Mouse (Mus musculus) midbrain, embryonic 16.5 days (tissue): ENCODE results near the gene Tigd3. TPM values are rescaled to one million over a fixed set of nuclear protein-coding genes. Genes with fewer than 3 reads are reported as not detected.
A peak's percentile ranks its signal among the peaks of the same experiment; 100 is the strongest.

Source experiments
- ATAC-seq: fragments of 200-750 bp; cut with Nextera tagmentation; 2 replicates; pipeline ENCODE4 v1.8.0; 2017; ENCODE audit warnings: moderate TSS enrichment
- H3K27ac ChIP-seq: fragments of 300-500 bp; sonication (generic); 2 replicates; pipeline ENCODE4 v1.5.1; 2014; ENCODE audit warnings: mild to moderate bottlenecking, low read length, mixed read lengths
- H3K27me3 ChIP-seq: fragments of 300-500 bp; sonication (generic); 2 replicates; pipeline ENCODE4 v1.6.1; 2014; ENCODE audit warnings: low read depth, low read length, mixed read lengths; ENCODE audit not compliant: control insufficient read depth, insufficient read depth
- H3K36me3 ChIP-seq: fragments of 300-500 bp; sonication (generic); 2 replicates; pipeline ENCODE4 v1.6.1; 2014; ENCODE audit warnings: mild to moderate bottlenecking, low read length, moderate library complexity, mixed read lengths; ENCODE audit not compliant: control insufficient read depth, insufficient read depth
- H3K4me1 ChIP-seq: fragments of 300-500 bp; sonication (generic); 2 replicates; pipeline ENCODE4 v1.6.1; 2014; ENCODE audit warnings: mild to moderate bottlenecking, low read length, mixed read lengths; ENCODE audit not compliant: control insufficient read depth, insufficient read depth
- H3K4me2 ChIP-seq: fragments of 300-500 bp; sonication (generic); 2 replicates; pipeline ENCODE4 v1.6.1; 2014; ENCODE audit warnings: mild to moderate bottlenecking, low read length, mixed read lengths
- H3K4me3 ChIP-seq: fragments of 300-500 bp; sonication (generic); 2 replicates; pipeline ENCODE4 v1.5.1; 2014; ENCODE audit warnings: low read depth, mild to moderate bottlenecking, low read length, moderate library complexity, mixed read lengths
- H3K9ac ChIP-seq: fragments of 300-500 bp; sonication (generic); 2 replicates; pipeline ENCODE4 v1.6.1; 2014; ENCODE audit warnings: low read depth, low read length, mixed read lengths
- H3K9me3 ChIP-seq: fragments of 300-500 bp; sonication (generic); replicated peaks from 2 replicates; pipeline ENCODE4 v1.6.1; 2014; ENCODE audit warnings: mild to moderate bottlenecking, low read length, mixed read lengths; ENCODE audit not compliant: control insufficient read depth, poor library complexity, severe bottlenecking
- WGBS: fragments of 180-500 bp; shearing (Covaris S2); extraction: QIAGEN DNeasy Blood & Tissue Kit; methylation state at CpG from one replicate; pipeline ENCODE4 v1.1.7; 2014; 5-methylcytosine and 5-hydroxymethylcytosine counted together
- polyA plus RNA-seq: library from polyadenylated mRNA; unstranded; fragments of >200 nt; fragmentation: Nextera tagmentation; extraction: Ambion mirVana; gene quantifications from 2 replicates; pipeline ENCODE4 v1.2.1, GENCODE M21; 2015

The Tigd3 gene
- polyA plus RNA-seq, 1 experiment from 2014 or later: 13.4 TPM

DNA sequence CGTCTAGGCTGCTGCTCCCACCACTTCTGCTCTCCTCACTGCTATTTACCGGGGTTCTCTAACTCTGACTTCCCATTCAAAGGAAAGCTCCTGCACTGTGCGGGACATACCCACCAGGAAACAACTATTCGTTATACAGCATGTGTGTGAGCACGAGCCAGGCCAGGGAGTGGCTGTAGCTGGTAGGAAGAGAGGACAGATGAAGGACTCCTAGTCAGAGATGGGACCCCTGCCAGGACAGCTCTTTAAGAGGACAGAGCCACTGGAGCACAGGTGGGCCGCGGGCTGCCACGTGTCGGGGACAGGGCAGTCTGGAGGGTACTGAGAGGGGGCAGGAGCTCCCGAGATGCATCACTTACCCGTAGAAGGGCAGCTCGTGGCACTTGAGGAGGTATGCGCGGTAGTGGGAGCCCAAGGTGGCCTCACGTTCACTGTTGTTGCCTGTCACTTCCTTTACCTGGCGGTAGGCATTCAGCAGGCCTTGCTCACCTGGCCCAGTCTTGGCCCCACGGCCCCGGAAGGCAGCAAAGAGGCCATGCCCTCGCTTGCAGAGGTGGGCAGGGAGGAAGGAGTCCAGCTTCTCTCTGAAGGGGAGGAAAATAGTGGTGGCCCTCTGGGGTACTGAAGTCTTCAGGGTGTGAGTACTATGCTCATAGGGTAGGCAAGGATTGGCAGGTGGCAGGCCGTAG lies 29.1 kb downstream of the Tigd3 start:
- H3K4me1 ChIP-seq: no peaks in the 10 kb centered on the region
- H3K9me3 ChIP-seq: no peaks in the 10 kb centered on the region
- no peak overlapping the region for H3K4me3 ChIP-seq
- 95% methylated on average over 20 of the region's 20 CpGs for WGBS
- H3K9ac ChIP-seq: no peak overlapping the region
- H3K27me3 ChIP-seq: no peaks in the 10 kb centered on the region
- no peak for ATAC-seq
- no peak overlapping the region for H3K4me2 ChIP-seq
- H3K36me3 ChIP-seq: peaks cover 38% of the 10 kb centered on the region
- no peak overlapping the region for H3K27ac ChIP-seq

DNA sequence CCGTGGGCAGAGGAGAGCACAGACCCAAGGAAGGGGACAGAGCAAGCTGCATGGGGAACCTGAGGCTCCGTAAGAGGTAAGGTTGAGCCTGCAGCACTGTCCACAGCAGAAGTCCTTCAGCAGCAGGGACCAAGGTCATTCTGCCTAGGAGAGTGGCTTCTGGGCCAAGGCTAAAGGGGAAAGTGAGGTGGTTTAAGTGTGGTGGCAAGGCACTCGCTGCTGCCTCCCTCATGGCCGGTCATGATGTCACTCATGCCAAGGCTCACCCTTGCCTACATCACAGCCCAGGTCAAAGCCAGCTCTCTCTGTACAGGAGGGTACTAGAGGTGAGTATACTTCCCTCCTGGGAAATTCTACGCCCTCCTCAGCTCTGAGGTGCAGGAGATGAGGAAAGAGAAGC lies 30.2 kb downstream of the Tigd3 start:
- no peaks in the 10 kb centered on the region for H3K4me1 ChIP-seq
- no peak for ATAC-seq

DNA sequence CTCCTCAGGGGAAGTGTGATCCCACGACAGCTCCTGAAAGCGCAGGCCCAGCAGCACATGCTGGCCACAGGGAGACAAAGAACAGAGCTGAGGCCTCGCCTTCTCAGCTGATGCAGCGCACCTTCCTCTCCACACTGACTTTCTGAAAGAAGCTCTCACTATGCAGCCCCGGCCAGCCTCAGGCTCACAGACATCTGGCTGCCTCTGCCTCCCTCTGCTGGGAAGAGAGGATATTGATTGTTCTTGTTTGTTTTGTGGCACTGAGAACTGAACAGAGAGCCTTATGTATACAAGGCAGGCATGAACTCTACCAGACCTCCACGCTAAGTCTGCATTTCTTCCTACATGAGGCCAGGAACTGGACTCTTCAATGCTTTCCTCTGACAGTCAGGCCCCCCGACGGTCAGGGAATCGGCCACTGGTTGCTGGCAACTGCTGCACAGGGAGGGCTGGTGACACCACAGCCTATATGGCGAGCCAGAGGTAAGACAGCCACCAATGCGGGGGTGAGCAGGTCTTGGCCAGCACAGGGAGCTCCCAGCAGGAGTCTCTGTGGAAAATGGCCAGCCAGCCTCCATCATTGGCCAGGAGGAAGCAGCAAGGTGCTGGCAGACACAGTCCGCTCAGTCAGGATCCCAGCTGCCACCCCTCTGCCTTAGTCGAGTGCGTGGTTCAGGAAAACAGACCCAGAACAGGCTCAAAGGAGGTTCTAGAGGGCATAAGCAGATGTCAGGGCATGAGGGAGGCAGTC lies 31.4 kb downstream of the Tigd3 start:
- WGBS: 97% methylated on average over 14 of the region's 14 CpGs
- Histone ChIP-seq H3K4me2 (no peak overlapping the region), H3K4me3 (no peak overlapping the region), H3K4me1 (no peaks in the 10 kb centered on the region), H3K27me3 (no peaks in the 10 kb centered on the region), H3K9me3 (no peaks in the 10 kb centered on the region), H3K36me3 (peaks cover 43% of the 10 kb centered on the region), H3K27ac (no peak overlapping the region), H3K9ac (no peak overlapping the region)
- ATAC-seq: no peak

More for the DNA sequence above, 30.2 kb downstream of the Tigd3 start:
- H3K9me3 ChIP-seq: no peaks in the 10 kb centered on the region
- H3K27me3 ChIP-seq: no peaks in the 10 kb centered on the region
- no peak overlapping the region for H3K4me3 ChIP-seq
- peaks cover 42% of the 10 kb centered on the region for H3K36me3 ChIP-seq
- no peak overlapping the region for H3K27ac ChIP-seq
- WGBS: 96% methylated on average over 5 of the region's 5 CpGs
- no peak overlapping the region for H3K9ac ChIP-seq
- H3K4me2 ChIP-seq: no peak overlapping the region

DNA sequence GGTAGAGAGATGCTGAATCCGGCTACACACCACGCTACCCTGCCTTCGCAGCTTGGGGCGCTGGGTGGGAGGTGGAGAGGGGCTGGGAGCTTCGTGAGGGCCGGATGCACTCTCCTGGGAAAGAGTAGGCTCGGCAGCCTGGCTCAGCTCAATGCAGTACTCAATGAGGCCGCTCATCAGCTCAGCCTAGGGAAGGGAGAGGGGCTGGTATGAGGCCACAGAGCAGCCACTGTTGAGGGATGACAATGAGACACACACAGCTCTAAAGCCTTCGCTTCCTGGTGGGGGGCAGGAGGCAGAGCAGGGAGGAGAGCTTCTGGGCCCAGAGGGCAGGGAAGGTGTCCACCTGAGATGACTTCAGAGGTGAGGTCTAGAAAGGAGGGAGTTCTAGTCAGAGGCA lies 37.3 kb downstream of the Tigd3 start:
- Histone ChIP-seq H3K36me3 (peaks cover 19% of the 10 kb centered on the region), H3K4me3 (no peak overlapping the region), H3K4me2 (no peak overlapping the region), H3K9ac (no peak overlapping the region), H3K27me3 (no peaks in the 10 kb centered on the region), H3K9me3 (no peaks in the 10 kb centered on the region), H3K4me1 (0 out of 2 replicates have a peak, but pooled peaks cover under 1% of the 10 kb centered on the region), H3K27ac (no peak overlapping the region)
- no peak for ATAC-seq
- 81% methylated on average over 9 of the region's 9 CpGs for WGBS

DNA sequence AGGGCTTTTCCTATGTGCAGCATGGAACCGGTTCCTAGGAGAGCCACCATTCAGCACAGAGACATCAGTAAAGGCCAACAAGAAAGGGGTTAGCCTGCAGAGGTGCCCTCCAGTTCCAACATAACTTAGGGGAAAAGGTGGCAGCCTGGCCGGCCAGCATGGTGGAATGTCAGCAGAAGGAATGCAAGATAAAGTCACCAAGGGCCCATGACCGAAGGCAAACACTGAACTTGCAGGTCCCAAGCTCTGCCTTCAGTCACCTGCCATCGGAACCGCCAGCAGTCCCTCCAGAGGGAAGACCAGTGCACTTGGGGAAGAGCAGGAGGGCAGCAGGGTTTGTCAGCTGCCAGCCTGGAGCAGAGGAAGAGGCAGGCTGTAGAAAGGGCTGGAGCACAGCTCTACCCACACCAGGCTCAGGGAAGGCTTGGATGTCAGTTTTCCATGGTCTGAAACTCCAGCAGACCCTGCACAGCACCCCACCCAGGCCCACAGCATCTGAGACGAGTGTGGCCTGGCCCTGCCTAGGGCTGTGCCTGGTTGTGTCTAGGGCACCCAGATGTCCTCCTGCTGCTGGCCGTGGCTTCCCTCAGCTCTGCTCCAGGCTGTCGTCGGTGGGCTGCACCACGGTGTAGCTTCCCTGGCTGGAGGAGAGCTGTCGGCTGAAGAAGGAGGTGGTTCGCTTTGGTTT lies 41.8 kb downstream of the Tigd3 start:
- Histone ChIP-seq H3K36me3 (peaks cover 4% of the 10 kb centered on the region; the same call in 1 of the 2 replicates), H3K27me3 (no peaks in the 10 kb centered on the region), H3K9ac (peak overlapping the region; percentile 10; the same call in 1 of the 2 replicates), H3K9me3 (no peaks in the 10 kb centered on the region), H3K27ac (no peak overlapping the region), H3K4me1 (peaks cover 30% of the 10 kb centered on the region), H3K4me3 (no peak overlapping the region), H3K4me2 (no peak overlapping the region)
- ATAC-seq: no peak
- 87% methylated on average over 12 of the region's 12 CpGs for WGBS

DNA sequence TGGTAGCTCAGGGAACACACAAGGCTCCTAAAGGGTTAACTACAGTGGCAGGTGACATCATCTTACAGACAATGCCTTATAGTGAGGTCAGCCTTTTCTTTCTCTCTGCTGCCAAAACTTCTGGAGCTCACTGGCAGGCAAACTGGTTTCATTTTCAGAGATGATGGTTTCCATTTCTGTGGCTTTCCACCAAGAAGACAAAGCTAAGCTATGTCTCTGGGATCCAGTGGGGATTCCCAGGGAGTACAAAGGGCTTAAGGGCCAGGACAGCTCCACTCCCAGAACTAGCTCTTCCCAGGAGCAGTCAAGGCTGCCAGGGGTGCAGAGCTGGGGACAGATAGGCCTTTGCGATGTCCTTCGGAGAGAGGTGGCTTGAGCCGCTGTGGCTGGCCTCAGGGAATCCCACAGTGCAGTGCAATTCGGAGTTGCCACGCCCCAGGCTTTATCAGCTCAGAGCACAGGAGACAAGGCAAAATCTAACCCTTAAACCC lies 42.4 kb downstream of the Tigd3 start:
- 74% methylated on average over 5 of the region's 5 CpGs for WGBS
- peak overlapping the region; percentile 48 for H3K9ac ChIP-seq
- ATAC-seq: no peak

DNA sequence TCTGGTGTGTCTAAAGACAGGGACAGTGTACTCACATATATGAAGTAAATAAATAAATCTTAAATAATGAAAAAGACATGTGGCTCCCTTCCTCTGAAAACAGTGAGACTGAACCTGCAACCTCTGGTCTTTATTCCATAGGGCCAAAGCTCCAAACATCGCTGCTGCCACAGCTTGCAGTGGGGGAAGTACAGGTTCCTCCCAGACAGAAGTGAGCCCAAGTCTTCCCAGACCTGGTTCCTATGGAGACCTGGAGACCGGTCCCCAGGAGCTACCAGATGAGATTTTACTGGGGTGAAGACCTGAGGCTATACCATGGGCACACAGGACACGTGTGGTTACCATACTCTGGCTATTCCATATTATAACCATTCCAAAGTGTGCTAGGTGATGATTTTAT lies 43.1 kb downstream of the Tigd3 start:
- ATAC-seq: no peak
- Histone ChIP-seq H3K27me3 (no peaks in the 10 kb centered on the region), H3K27ac (no peak overlapping the region), H3K36me3 (peaks cover 4% of the 10 kb centered on the region; the same call in 1 of the 2 replicates), H3K9ac (no peak overlapping the region), H3K4me3 (no peak overlapping the region), H3K4me1 (peaks cover 39% of the 10 kb centered on the region), H3K9me3 (no peaks in the 10 kb centered on the region), H3K4me2 (no peak overlapping the region)
- WGBS: 91% methylated on average over 3 of the region's 3 CpGs

More for the DNA sequence above, 42.4 kb downstream of the Tigd3 start:
- no peak overlapping the region for H3K4me3 ChIP-seq
- no peak overlapping the region; the same call in 1 of the 2 replicates for H3K4me2 ChIP-seq
- no peaks in the 10 kb centered on the region for H3K9me3 ChIP-seq
- peaks cover 37% of the 10 kb centered on the region for H3K4me1 ChIP-seq
- H3K27ac ChIP-seq: 0 out of 2 replicates have a peak overlapping the region, but pooled peaks have one; percentile 10
- H3K27me3 ChIP-seq: no peaks in the 10 kb centered on the region
- H3K36me3 ChIP-seq: peaks cover 4% of the 10 kb centered on the region; the same call in 1 of the 2 replicates

DNA sequence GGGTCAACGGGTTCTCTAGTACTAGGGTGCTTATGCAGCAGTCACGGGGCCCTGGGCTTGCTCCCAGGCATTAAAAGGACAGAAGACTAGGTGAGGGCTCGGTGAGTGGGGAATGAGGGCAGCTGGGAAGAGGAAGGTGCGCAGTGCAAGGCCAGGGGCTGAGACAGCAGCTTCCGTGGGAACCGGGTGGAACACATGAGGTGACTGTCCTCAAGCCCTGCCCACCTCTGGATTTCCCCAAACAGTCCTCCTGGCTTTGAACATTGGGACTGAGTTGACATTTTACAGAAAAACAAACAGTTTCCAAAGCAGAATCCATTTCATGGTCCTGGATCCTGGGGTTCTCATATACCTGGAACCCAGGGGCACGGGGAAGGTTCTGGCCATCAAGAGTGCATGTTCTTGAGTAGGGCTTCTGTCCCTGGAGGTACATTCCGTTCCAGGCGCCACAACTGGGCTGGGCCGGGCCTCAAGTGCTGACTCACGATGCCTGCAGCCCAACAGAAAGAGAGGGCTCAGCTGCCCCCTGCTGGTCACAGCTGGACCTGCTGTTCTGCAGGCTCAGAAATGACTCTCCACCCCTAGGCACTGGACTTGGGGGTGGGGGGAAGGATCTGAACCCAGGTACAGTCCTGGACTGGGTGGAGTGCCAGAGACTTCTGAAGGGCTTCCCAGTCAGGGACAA lies 44.0 kb downstream of the Tigd3 start:
- H3K4me2 ChIP-seq: 0 out of 2 replicates have a peak overlapping the region, but pooled peaks have one; percentile 2
- ATAC-seq: no peak
- no peak overlapping the region for H3K27ac ChIP-seq
- peaks cover 44% of the 10 kb centered on the region for H3K4me1 ChIP-seq
- no peaks in the 10 kb centered on the region for H3K9me3 ChIP-seq
- no peak overlapping the region for H3K9ac ChIP-seq
- no peaks in the 10 kb centered on the region for H3K27me3 ChIP-seq
- no peak overlapping the region for H3K4me3 ChIP-seq
- H3K36me3 ChIP-seq: peaks cover 4% of the 10 kb centered on the region; the same call in 1 of the 2 replicates
- 30% methylated on average over 11 of the region's 11 CpGs for WGBS
